Mouse (Mus musculus): Measurements from ENCODE around the gene Nrarp. TPM values are rescaled to one million over a fixed set of nuclear protein-coding genes. Genes with fewer than 3 reads are reported as not detected.

Gene Nrarp
- total RNA-seq (2021) (1 to 10 TPM; 1.9 to 3.6 TPM), polyA plus RNA-seq (2012; rRNA removed) (12.0 and 19.0 TPM in 2 replicates)
- long read RNA-seq, transcript Nrarp-201 (1 exons, 2,582 nt) = major isoform, 6 of 6 reads
- long read RNA-seq, partial matches to known transcripts = 0 of 6 reads
- long read RNA-seq, other reads (novel, unspliced or antisense) = 0 of 6 reads

DNA sequence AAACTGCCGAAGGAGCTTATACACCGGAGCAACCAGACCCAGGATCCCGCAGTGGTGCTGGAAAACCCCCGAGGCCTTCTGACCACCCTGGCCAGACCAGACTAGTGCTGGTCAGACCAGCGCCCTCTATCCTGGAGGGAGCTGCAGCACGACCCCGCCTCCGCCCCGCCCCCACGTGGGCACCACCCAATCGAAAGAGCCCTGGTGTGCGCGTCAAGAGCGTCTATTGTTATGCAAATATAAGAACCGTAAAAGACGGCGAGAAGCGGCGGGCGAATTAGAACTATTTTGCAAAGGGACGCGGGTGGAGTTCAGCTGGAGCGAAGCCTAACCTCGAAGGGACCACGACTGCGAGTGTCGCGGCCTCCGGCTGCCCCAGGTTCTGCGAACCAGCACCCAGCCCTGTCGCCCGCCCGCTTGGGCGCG is at the start of gene Nrarp:
TSS of gene Nrarp (plus strand) at position 281 of the 426 bp plus-strand sequence.
- DNase-seq = peak; percentile 93

DNA sequence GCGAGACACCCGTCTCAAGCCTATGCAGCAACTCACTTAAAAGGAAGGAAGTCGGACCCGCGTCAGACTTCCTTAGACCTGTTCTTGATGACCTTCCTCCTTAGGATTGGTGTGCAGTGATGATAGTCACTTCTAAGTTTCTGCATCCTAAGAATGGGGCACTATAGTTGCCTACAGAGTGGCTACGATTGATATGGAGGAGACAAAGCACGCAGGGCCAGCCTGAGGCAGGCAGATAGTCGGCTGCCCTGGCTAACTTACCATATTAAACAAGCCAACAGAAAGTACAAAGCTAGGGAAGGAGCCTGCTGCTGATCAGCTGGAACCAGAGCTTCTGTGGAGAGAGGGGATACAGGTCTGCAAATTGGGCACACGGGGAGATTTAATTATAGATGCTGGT is 49.0 kb upstream of the Nrarp start:
- DNase-seq = no peak

DNA sequence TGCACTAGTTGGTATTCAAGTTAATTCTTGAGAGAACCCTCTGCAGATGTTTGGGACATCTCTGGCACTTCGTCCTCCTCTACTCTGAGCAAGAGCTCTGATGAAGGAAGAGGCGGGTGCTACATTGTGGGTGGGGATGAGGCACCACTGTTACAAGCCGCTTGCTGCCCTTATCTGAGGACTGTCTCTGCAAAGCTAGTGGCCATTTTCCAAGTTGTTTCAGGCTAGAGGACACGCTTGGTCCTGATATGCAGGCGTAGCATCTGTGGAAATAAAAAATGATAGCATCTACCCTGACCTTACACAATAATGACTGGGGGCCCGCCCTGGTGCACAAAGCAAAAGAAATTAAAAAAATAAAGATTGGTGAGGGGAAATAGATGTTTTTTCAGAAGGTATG is 42.7 kb upstream of the Nrarp start:
- DNase-seq = no peak

DNA sequence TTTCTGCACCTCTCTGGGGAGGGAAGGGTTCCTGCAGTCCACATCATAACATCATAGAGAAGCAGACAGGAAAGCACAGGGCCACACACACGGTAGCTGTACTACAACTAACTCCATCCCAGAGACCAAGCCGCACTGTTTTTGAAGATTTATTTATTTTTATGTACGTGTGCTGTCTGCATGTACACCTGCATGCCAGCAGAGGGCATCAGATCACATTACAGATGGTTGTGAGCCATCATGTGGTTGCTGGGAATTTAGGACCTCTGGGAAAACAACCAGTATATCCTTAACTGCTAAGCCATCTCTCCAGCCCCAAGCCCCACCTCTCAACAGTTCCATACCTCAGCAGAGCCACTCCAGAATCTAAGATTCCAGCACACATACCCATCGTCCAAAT is 39.4 kb upstream of the Nrarp start:
- DNase-seq = no peak

DNA sequence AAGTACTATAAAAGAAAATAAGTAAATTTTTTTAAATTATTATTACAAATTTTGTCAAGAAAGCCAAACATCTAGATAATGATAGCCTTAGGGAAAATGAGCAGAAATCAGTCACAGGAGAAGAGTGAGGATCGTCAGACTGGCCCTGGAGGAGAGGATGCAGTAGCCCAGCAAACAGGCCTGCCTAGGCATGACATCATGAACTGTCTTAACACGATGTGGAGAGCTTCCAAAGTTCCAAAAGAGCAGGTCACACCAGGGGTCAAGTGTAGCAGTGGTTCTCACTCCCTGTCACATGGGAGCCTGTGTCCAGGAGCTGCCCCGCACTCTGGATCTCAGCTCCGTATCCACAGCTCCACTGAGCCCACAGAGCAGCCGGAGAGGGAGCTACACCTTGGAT is 38.6 kb upstream of the Nrarp start:
- DNase-seq = no peak

DNA sequence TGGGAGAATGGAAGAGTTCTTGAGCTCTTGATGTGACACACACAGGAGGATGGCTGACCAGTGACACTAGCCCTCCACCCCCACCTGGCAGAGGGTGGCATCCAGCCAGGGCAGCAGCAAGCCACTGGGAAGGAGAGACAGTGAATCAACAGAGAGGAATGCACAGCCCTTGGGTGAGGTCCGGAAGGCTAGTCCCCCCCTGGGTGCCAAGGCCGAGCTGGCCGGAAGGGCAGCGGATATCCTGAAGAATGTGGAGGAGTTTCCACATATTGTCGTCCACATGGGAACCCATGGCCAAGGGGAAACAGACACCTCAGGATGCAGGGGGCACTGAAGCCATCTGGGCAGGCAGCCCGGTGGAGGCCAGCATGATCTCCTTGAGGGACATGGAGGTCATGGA is 35.2 kb upstream of the Nrarp start:
- DNase-seq = peak; percentile 92

DNA sequence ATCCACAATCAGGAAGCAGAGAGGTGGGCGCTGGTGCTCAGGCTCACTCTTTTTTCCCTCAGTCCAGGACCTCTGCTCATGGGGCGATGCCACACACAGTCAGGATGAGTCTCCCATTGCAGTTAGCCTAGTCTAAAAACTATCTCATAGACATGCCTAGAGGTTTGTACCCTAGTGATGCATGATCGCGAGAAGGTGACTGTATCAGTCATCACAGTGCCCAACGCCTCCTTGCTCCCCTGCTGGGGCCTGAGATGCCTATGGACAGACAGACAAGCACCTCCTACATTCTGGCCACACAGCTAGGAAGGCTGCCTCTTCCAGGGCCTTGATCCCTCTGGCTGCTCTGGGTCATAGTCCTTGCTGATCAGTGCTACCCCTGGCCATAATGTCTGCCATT is 33.2 kb upstream of the Nrarp start:
- DNase-seq = peak; percentile 35

DNA sequence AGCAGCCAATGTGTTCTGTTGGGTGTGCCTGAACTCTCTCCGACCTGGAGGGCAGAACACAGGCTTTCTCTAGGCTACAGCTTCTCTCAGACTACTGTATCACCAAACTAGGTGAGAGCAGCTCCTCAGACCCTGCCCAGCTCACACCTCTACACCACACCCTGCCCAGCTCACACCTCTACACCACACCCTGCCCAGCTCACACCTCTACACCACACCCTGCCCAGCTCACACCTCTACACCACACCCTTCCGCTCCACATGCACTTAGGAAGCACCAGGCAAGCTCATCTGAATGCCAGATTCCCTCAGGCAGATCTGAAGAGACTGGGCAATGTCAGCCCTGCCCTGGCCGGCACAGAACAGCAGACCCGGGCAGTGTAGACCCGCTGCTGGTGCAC is 32.7 kb upstream of the Nrarp start:
- DNase-seq = no peak

DNA sequence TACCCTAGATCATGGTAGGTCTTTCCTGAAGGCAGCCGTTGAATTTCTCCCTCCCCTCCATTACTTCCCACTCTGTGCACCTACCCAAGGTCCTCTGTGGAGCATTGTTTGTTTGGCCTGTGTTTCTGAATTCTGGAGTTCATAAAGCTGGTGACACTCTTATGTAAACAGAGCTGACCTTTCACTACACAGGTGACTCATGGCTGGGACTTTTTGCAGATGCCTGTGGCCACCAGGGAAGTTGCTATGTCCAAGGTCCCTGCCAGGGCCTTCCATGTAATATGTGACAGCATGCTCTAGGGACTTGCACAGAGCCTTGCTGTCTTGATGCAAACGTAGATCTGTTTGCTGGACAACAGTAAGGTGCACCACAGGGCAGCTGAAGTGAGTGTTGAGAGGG is 30.9 kb upstream of the Nrarp start:
- peak; percentile 83 for DNase-seq

DNA sequence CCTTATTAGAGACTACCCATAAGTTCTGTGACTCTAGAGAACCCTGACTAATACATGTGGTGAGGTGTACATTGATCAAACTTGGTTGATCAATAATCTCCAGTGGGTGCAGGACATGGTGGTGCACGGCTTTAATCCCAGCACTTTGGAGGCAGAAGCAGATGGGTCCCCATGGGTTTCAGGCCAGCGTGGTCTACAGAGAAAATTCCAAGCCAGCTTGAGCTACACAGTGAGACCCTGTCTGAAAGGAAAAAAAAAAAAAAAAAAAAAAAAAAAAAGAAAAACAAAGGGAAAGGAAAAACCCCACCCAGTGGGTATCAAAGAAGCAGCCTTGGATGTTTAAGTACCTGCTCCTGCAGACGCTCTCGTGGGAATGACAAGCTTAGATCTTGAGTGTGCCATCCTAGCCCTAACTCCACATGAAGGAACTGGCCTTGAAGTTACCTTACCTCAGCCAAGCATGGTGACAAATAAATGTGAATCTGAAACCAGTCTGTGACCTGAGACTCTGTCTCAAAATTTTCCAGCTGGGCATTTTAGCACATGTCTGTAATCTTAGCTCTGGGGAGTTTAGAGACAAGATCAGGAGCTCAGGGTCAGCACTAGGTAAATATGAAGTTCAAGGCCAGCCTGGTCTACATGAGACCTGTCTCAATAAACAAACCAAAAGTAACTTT is 29.1 kb upstream of the Nrarp start:
- no peak for DNase-seq

DNA sequence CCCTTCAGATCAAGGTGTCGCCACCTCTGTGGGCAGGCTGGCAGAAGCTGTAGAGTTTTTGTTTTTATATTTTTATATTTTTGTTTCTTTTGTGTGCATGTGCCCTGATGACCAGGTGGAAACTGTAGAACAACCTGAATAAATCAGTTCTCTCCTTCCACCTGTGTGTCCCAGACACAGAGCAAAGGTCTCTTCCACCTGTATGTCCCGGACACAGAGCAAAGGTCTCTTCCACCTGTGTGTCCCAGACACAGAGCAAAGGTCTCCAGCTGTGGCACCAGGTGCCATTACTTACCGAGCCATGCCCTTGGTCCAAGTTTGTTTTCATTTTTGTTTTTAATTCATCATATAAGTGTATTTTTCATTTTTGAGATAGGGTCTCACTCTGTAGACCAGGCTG is 24.4 kb upstream of the Nrarp start:
- DNase-seq = no peak

DNA sequence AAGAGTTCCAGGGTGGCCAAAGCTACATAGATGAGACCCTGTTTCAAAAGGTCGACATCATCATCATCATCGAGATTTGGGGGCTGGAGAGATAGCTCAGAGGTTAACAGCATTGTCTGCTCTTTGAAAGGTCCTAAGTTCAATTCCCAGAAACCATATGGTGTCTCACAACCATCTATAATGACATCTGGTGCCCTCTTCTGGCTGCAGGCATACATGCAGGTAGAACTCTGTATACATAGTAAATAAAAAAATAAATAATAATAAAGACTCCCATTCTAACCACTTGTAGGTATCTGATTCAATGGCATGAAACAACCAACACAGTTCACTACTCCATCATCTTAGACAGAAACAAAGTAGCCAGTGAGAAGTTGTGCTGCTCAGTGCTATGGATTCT is 23.6 kb upstream of the Nrarp start:
- no peak for DNase-seq

DNA sequence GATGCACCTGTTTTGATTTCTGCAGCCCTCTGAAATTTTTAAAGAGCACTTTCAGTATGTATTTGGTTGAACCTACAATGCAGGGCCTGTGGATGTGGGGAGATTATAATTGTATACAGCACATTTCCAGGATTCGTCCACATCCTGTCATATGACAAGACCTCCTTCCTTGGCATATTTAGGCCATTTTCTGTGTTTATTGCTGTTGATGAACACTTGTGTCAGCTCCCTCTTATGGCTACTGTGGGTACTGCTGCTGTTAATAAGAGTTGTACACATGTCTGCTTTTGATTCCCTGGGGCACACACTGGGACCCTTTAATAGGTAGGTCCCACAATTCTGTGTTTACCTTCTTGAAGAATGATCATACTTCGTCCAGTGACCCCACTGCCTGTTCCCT is 22.9 kb upstream of the Nrarp start:
- DNase-seq = no peak

DNA sequence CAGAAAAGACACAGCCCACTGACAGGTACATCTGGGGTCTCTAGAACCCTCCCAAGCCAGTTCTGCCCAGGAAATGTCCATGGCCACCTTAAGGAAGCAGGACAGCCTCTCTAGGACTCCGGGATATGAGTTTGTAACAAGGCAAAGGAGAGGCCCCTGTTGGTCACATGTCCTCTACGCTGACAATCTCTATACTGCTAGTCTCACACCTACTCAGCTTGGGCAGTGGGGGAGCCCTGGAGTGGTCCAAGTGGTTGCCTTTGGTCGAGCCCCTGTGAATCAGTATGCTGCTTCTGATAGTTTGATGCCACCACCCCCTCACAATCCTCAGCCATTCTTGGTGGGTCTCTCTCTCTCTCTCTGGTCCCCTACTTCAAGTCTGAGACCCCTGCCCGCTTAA is 13.1 kb upstream of the Nrarp start:
- DNase-seq = no peak

DNA sequence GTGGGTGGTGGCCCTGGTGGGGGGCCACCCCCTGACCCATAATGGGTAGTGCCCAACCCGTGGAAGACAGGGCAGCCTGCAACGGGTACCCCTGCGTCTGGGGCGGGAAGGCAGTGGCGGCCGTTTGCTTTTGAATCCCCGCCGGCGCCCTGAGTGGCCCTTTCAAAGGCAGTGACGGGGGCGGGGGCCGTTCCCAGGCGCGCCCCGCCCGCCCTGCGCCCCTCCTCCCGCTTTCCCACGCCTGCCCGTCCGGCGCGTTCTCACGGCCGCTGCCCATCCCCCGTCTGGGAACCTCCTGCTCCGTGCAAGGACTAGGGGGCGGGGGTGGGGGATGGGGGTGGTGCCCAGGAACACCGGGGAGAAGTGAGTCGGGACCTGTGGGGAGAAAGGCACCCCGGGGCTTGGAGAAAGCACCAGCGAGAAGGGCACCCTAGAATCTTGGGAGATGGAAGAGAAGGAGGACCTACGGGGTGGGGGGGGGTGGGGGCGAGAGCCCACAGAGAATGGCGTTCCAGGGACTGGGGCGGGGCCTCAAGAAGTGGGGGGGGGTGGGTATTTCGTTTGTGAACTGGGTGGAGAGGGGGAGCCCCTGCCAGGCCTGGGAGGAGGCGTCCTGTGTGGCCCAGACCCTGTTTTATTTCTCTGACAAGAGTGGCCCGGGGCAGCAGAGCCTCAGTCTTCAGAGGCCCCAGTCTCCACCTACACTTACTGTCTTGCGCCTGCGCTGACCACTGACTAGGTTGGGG is 12.5 kb upstream of the Nrarp start:
- DNase-seq = peak; percentile 75

DNA sequence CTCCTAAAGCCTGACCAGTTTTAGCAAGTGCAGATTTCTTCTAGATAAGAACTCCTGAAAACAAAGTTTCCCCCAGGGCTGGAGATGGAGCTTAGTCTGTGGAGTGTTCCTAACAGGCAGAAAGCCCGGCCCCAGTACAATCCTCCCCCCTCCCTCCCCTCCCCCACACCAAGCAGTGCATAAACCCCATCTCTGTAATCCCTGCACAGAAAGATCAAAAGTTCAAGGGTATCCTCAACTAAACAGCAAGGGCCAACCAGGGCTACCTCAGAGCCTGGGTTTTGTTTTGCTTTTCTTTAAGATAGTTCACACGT is 11.9 kb upstream of the Nrarp start:
- DNase-seq = no peak

DNA sequence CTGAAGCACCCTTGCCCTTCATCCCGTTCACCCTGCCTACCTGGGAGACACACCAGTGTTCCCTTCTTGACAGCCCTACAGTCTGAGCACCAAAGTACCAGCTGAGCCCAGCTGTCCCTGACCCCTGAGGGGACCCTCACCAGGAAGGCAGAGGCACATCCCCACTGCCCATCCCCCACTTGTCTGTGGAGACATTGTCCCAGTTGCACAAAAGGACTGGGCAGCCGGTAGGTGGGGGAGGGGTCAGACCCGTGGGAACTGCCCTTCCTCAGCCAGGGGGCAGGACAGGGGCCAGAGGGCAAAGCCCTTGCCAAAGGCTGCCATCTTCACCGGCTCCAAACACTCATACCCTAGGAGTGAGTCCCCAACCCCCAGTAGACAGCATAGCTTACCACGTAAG is 10.8 kb upstream of the Nrarp start:
- DNase-seq = no peak

DNA sequence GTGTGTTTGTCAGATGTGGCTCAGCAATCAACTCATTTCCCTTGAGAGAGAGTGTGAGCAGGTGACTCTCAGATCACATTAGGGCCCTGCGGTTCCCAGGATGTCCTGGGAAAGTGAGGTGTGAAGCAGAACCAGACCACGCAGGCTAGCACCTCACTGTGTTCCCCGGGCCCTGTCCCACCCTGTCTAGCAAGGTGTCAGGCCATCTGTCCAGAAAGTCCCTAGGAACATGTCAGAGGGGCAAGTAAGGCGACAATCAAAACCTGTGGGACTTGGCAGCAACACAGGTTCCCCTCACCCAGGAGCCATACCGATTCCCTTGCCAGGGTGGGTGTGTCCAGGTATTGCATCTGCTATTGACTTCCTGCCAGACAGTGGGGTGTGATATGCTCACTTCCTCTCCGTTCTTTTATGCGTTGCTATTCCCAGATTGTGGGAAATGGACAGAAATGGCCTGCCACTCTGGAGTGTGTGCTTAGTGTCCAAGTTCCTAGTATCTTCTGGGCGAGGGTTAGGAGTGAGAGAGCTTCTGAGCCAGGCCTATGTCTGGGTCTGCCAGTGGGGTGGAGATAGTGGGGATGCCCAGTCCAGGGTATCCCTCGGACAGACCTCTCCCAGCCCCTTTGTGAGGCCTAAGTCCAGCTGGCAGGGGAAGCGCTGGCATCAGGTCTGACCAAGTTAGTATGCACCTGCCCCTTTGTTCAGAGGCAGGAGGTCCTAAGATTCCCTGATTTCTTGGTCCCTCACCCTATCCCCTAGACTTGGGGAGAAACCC is 10.0 kb upstream of the Nrarp start:
- DNase-seq = no peak

DNA sequence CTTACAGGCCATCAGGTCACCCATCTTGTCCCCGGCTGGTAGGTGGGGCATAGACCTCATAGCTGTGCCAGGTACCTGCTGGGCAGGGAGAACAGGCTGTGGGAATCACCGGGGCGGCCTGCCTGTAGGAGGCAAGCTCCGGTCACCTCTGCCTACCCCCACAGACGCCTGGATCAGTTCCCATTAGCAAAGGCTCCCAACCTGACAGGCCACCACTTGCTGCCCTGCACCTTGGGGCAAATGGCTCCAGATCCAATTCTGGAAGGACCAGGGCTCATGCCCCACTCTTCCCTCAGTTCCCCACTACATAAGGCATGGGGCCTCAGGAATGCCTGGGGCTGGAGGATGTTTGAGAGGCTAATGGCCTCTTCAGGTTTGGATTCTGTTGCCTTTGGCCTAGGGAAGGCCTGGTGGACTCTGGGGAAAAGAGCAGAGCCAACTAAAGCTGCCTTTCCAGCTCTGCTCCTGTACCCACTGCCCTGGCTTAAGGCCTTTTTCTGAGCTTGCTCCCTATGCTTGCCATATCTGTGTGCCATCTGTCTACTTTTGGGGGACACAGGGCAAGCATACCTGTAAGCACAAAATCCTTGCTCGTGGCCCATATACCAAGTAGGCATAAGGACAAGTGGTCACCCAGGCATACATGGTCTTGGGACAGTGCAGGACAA is 9.3 kb upstream of the Nrarp start:
- no peak for DNase-seq

DNA sequence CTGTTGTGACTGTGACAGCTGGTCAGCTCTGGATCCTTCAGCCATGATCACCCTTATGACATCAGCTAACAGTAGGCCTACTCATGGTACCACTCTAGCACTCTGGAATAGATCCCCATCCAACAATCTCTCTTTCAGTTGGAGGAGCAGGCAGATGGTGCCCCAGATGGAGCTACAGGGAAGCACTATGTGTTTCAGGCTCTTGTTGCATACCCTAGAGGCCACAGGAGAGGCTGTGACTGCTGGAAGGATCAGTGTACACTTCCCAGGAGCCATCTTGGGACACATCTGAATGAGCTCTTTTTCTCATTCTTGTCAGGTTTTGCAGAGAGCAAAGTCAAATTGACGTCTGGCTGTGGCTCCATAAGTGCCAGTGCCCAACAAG is 8.8 kb upstream of the Nrarp start:
- DNase-seq = no peak

DNA sequence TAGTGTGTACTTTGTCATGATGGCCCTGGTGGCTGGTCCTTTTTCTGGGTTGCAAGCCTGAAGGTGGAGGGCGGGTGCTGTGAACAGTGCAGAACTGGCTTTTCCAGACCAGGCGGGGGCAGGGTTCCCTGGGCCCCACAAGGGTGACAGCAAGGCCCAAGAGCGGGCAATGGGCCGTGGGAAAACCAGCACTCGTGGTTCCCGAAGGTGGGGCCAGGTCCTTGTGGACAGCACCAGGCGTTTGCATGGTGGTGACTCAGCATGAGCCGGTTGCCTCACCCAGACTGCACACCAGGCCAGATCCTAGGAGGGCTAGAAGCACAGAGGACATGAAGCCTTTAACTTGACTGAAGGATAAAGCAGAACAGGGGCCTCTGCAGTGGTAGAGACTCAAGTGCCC is 7.9 kb upstream of the Nrarp start:
- DNase-seq = peak; percentile 54

DNA sequence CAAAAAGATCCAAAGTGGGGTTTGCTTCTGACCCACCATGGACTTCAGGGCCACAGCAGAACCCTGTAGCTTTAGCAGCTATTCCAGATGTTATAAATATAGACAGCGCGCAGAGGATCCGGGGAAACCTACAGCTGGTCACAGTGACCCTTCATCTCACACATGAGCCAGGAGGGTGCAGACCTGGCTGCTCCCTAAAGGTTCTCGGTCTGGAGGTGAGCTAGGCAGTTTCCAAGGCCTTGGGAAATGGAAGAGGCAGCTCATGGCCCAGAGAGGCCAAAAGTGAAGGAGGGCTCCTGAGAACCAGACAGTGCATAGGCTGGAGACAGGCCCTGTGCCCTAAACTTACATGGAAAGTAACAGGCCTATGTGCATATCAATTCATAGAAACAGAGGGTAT is 6.7 kb upstream of the Nrarp start:
- no peak for DNase-seq

Measured in adrenal gland, adult 2 months (tissue).